Mouse (Mus musculus) C2C12 (cell line): ENCODE data around the gene Srprb. TPM values are rescaled to one million over a fixed set of nuclear protein-coding genes. Genes with fewer than 3 reads are reported as not detected.

ENCODE experiments used
- H3K27me3 ChIP-seq: one replicate; pipeline ENCODE4 v1.6.1; 2011; ENCODE audit not compliant: control insufficient read depth, insufficient read depth, insufficient read length
- H3K36me3 ChIP-seq: one replicate; pipeline ENCODE4 v1.6.1; 2011; ENCODE audit not compliant: control insufficient read depth, insufficient read depth
- H3K4me3 ChIP-seq: one replicate; pipeline ENCODE4 v1.5.1; 2011; ENCODE audit warnings: mild to moderate bottlenecking, control low read depth; ENCODE audit not compliant: poor library complexity, insufficient read depth, severe bottlenecking
- H3K79me2 ChIP-seq: one replicate; pipeline ENCODE4 v1.6.1; 2011; ENCODE audit not compliant: control insufficient read depth, insufficient read depth
- H3K79me3 ChIP-seq: one replicate; pipeline ENCODE4 v1.6.1; 2011; ENCODE audit warnings: low read depth, control low read depth
- H3ac ChIP-seq: one replicate; pipeline ENCODE3; 2011; ENCODE audit warnings: low read depth; ENCODE audit not compliant: control insufficient read depth, insufficient read length
- CEBPB ChIP-seq: IDR thresholded peaks from one replicate; pipeline ENCODE4 v1.6.1; 2011; ENCODE audit warnings: low read depth, mild to moderate bottlenecking, control low read depth, moderate library complexity
- CTCF ChIP-seq: IDR thresholded peaks from one replicate; pipeline ENCODE4 v1.5.1; 2011; ENCODE audit not compliant: control insufficient read depth, insufficient read depth, insufficient read length
- FOSL1 ChIP-seq: IDR thresholded peaks from one replicate; pipeline ENCODE4 v1.8.0; 2011; ENCODE audit warnings: mild to moderate bottlenecking, low read length; ENCODE audit not compliant: poor library complexity, insufficient read depth, severe bottlenecking
- MAX ChIP-seq: IDR thresholded peaks from one replicate; pipeline ENCODE4 v1.6.1; 2011; ENCODE audit warnings: mild to moderate bottlenecking, control low read depth
- MYOD1 ChIP-seq: IDR thresholded peaks from one replicate; pipeline ENCODE4 v1.6.1; 2011; ENCODE audit warnings: low read depth; ENCODE audit not compliant: control insufficient read depth, insufficient read length
- MYOG ChIP-seq: IDR thresholded peaks from one replicate; pipeline ENCODE4 v1.6.1; 2011; ENCODE audit not compliant: control insufficient read depth, insufficient read length; ENCODE audit errors: extremely low read depth
- USF1 ChIP-seq: IDR thresholded peaks from one replicate; pipeline ENCODE4 v1.6.1; 2011; ENCODE audit warnings: low read depth, mild to moderate bottlenecking, control low read depth, moderate library complexity
- polyA plus RNA-seq: library from polyadenylated mRNA; unstranded; fragments of >200 nt; fragmentation: generic; extraction: Trizol; gene quantifications from one replicate; pipeline ENCODE4 v1.2.1, GENCODE M21; 2012; ENCODE audit warnings: missing spikeins

The Srprb gene
- polyA plus RNA-seq, 1 experiment: 66.8 TPM

DNA sequence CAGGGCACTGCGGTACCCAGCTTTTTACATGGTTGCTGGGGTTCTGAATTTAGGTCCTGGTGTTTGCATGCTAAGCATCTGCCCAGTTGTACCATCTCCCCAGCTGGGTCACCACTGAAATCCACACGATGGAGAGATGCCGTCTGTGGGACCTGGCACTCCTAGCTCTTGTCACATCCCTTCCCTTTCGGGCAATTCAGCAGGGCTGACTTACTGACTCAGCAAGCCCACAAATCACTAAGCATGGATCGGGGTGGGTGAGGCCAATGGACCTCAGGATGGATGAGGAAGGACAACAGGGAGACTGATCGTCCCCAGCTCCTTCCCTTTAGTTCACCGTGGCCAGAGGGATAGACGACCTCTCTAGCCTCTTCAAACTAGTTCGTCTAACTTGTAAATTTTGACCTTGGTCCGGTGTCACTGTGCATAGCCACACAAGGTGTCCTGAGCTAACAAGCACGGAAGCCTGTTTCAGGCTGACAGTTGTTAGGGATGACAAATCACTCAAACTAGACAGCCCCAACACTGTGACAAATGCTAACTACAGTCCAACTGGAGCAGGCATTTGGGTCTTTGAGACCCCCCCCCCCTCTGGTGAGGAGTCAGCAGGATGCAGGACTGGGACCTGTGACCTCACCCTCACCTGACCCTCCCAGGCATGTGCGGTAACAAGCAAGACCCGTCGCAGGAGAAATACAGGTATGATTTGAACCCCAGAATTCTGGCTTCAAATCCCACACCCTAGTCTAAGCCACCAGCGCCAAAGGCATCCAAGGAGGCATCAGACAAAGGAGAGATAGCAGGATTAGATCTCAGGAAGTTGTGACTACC lies 27.3 kb upstream of the Srprb start:
- Histone ChIP-seq H3ac (no peak overlapping the region), H3K27me3 (peaks cover 14% of the 10 kb centered on the region), H3K79me3 (no peaks in the 10 kb centered on the region), H3K79me2 (no peaks in the 10 kb centered on the region), H3K36me3 (no peaks in the 10 kb centered on the region), H3K4me3 (no peak overlapping the region)
- TF ChIP-seq MYOG (no peak), MYOD1 (no peak), CEBPB (no peak), USF1 (no peak), FOSL1 (no peak), CTCF (no peak), MAX (no peak)

GRCm38 (mm10) chr9:103228370-103229003 lies 26.6 kb upstream of the Srprb start:
- no peaks in the 10 kb centered on the region for H3K79me2 ChIP-seq
- no peak for TF ChIP-seq CTCF
- TF ChIP-seq MYOG: no peak
- TF ChIP-seq MAX: no peak
- TF ChIP-seq FOSL1: no peak
- H3ac ChIP-seq: no peak overlapping the region
- H3K79me3 ChIP-seq: no peaks in the 10 kb centered on the region
- H3K27me3 ChIP-seq: peaks cover 8% of the 10 kb centered on the region
- no peaks in the 10 kb centered on the region for H3K36me3 ChIP-seq
- H3K4me3 ChIP-seq: no peak overlapping the region

DNA sequence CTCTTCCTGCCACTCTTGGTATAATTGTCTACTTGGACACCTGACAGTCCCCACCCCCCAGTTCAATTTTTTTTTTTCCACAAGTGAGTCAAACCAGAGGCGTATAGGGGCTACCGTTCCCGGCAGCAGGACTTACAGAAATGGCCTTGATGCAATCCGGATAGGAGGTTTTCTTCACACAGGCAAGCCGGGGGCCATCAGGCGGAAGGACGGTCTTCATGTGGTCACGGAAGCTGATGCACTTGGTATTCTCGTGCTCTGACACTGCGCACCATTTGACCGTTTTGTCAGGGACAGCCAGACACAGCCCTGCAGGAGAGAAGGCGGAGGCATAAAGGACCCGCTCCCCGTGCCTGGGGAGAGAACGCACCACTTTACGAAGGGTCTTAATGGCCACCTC lies 25.8 kb upstream of the Srprb start:
- Histone ChIP-seq H3K79me2 (no peaks in the 10 kb centered on the region), H3K27me3 (peaks cover 8% of the 10 kb centered on the region), H3ac (no peak overlapping the region), H3K79me3 (no peaks in the 10 kb centered on the region), H3K36me3 (no peaks in the 10 kb centered on the region), H3K4me3 (no peak overlapping the region)
- TF ChIP-seq CEBPB (no peak), MYOG (no peak), MYOD1 (no peak), MAX (no peak), CTCF (no peak), FOSL1 (no peak), USF1 (no peak)

GRCm38 (mm10) chr9:103226806-103227205 lies 24.9 kb upstream of the Srprb start:
- H3K4me3 ChIP-seq: no peak overlapping the region
- H3K36me3 ChIP-seq: no peaks in the 10 kb centered on the region
- peaks cover 8% of the 10 kb centered on the region for H3K27me3 ChIP-seq
- no peak overlapping the region for H3ac ChIP-seq
- no peaks in the 10 kb centered on the region for H3K79me2 ChIP-seq
- no peaks in the 10 kb centered on the region for H3K79me3 ChIP-seq
- TF ChIP-seq USF1 (no peak), CTCF (no peak), CEBPB (no peak), MAX (no peak), FOSL1 (no peak), MYOG (no peak), MYOD1 (no peak)

DNA sequence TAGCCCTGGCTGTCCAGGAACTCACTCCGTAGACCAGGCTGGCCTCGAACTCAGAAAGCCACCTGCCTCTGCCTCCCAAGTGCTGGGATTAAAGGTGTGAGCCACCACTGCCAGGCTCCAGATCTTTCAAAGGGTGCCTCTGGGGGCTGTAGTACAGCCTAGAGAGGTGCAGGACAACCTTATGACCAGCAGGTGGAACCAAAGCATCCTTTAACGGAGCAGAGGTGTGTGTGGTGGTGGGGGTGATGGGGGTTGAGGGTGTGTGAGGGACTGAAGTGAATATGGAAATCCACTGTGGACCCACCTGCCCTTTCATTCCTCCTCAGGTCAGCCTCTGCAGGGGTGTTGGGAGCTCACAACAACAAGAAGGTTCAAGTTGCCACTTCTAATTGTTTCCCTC lies 23.5 kb upstream of the Srprb start:
- TF ChIP-seq CEBPB: no peak
- no peak for TF ChIP-seq FOSL1
- TF ChIP-seq MAX: no peak
- no peak for TF ChIP-seq MYOD1
- no peak for TF ChIP-seq MYOG
- TF ChIP-seq CTCF: no peak
- TF ChIP-seq USF1: no peak
- Histone ChIP-seq H3K4me3 (no peak overlapping the region), H3K79me3 (no peaks in the 10 kb centered on the region), H3K79me2 (no peaks in the 10 kb centered on the region), H3K36me3 (no peaks in the 10 kb centered on the region), H3K27me3 (peaks cover 8% of the 10 kb centered on the region), H3ac (no peak overlapping the region)
